Mouse (Mus musculus) forebrain, embryonic 12.5 days (tissue): Measurements from ENCODE around the gene Chn2. TPM values are rescaled to one million over a fixed set of nuclear protein-coding genes. Genes with fewer than 3 reads are reported as not detected.
A peak's percentile ranks its signal among the peaks of the same experiment; 100 is the strongest.

Source experiments
- ATAC-seq: fragments of 200-750 bp; cut with Nextera tagmentation; 2 replicates; pipeline ENCODE4 v1.8.0; 2017; ENCODE audit warnings: moderate TSS enrichment; ENCODE audit not compliant: low FRiP score
- H3K27ac ChIP-seq: fragments of 300-500 bp; sonication (generic); 2 replicates; pipeline ENCODE4 v1.5.1; 2016; ENCODE audit warnings: mild to moderate bottlenecking
- H3K27me3 ChIP-seq: fragments of 300-500 bp; sonication (generic); 2 replicates; pipeline ENCODE4 v1.6.1; 2016; ENCODE audit warnings: mild to moderate bottlenecking
- H3K36me3 ChIP-seq: fragments of 300-500 bp; sonication (generic); replicated peaks from 2 replicates; pipeline ENCODE4 v1.6.1; 2016; ENCODE audit warnings: mild to moderate bottlenecking
- H3K4me1 ChIP-seq: fragments of 300-500 bp; sonication (generic); 2 replicates; pipeline ENCODE4 v1.6.1; 2016
- H3K4me2 ChIP-seq: fragments of 300-500 bp; sonication (generic); 2 replicates; pipeline ENCODE4 v1.6.1; 2016; ENCODE audit warnings: mild to moderate bottlenecking, moderate library complexity
- H3K4me3 ChIP-seq: fragments of 300-500 bp; sonication (generic); replicated peaks from 2 replicates; pipeline ENCODE4 v1.5.1; 2016; ENCODE audit warnings: mild to moderate bottlenecking
- H3K9ac ChIP-seq: fragments of 300-500 bp; sonication (generic); 2 replicates; pipeline ENCODE4 v1.6.1; 2016; ENCODE audit warnings: mild to moderate bottlenecking
- H3K9me3 ChIP-seq: fragments of 300-500 bp; sonication (generic); 2 replicates; pipeline ENCODE4 v1.6.1; 2016
- WGBS: fragments of 180-500 bp; shearing (Covaris S2); methylation state at CpG from one replicate; pipeline ENCODE4 v1.1.7; 2016; 5-methylcytosine and 5-hydroxymethylcytosine counted together
- polyA plus RNA-seq: library from polyadenylated mRNA; unstranded; fragments of >200 nt; fragmentation: Nextera tagmentation; extraction: Ambion mirVana; gene quantifications from 2 replicates; pipeline ENCODE4 v1.2.1, GENCODE M21; 2016

Gene Chn2
- polyA plus RNA-seq, 1 experiment from 2014 or later: 29.8 TPM

GRCm38 (mm10) chr6:54215636-54216035 lies 176.3 kb downstream of the Chn2 start:
- Histone ChIP-seq H3K27me3 (0 out of 2 replicates have a peak, but pooled peaks cover 3% of the 10 kb centered on the region), H3K4me2 (no peak overlapping the region), H3K4me3 (no peak overlapping the region), H3K36me3 (peaks cover 6% of the 10 kb centered on the region), H3K9me3 (no peaks in the 10 kb centered on the region), H3K9ac (no peak overlapping the region), H3K4me1 (peaks cover 10% of the 10 kb centered on the region), H3K27ac (no peak overlapping the region)
- 87% methylated on average over 8 of the region's 8 CpGs for WGBS
- no peak for ATAC-seq

- peaks cover 3% of the 10 kb centered on the region; the same call in 1 of the 2 replicates for H3K4me1 ChIP-seq
- no peak overlapping the region for H3K27ac ChIP-seq
- H3K9ac ChIP-seq: no peak overlapping the region
- WGBS: 87% methylated on average over 5 of the region's 5 CpGs
- H3K36me3 ChIP-seq: peaks cover 7% of the 10 kb centered on the region
- H3K27me3 ChIP-seq: 0 out of 2 replicates have a peak, but pooled peaks cover 3% of the 10 kb centered on the region
- no peak overlapping the region for H3K4me3 ChIP-seq
- no peaks in the 10 kb centered on the region for H3K9me3 ChIP-seq
- ATAC-seq: no peak
- H3K4me2 ChIP-seq: no peak overlapping the region
Observed at GRCm38 (mm10) chr6:54216512-54216911, 177.2 kb downstream of the Chn2 start.

GRCm38 (mm10) chr6:54220124-54220523 lies 180.8 kb downstream of the Chn2 start:
- 93% methylated on average over 14 of the region's 14 CpGs for WGBS
- no peak overlapping the region for H3K9ac ChIP-seq
- peaks cover 9% of the 10 kb centered on the region for H3K4me1 ChIP-seq
- H3K36me3 ChIP-seq: peaks cover 7% of the 10 kb centered on the region
- H3K4me2 ChIP-seq: no peak overlapping the region
- no peak overlapping the region for H3K27ac ChIP-seq
- no peaks in the 10 kb centered on the region for H3K9me3 ChIP-seq
- no peak for ATAC-seq
- no peak overlapping the region for H3K4me3 ChIP-seq
- peaks cover 4% of the 10 kb centered on the region; the same call in 1 of the 2 replicates for H3K27me3 ChIP-seq

- Histone ChIP-seq H3K4me2 (no peak overlapping the region), H3K4me3 (no peak overlapping the region), H3K4me1 (peaks cover 16% of the 10 kb centered on the region), H3K9me3 (no peaks in the 10 kb centered on the region), H3K27me3 (peaks cover 16% of the 10 kb centered on the region), H3K27ac (no peak overlapping the region), H3K36me3 (peaks cover 7% of the 10 kb centered on the region), H3K9ac (no peak overlapping the region)
- 91% methylated on average over 4 of the region's 4 CpGs for WGBS
- ATAC-seq: no peak
Observed at GRCm38 (mm10) chr6:54223529-54223928, 184.2 kb downstream of the Chn2 start.

- ATAC-seq: no peak
- no peak overlapping the region for H3K27ac ChIP-seq
- 55% methylated on average over 11 of the region's 11 CpGs for WGBS
- H3K4me1 ChIP-seq: peaks cover 20% of the 10 kb centered on the region
- no peak overlapping the region for H3K9ac ChIP-seq
- H3K36me3 ChIP-seq: peaks cover 7% of the 10 kb centered on the region
- H3K4me3 ChIP-seq: no peak overlapping the region
- H3K27me3 ChIP-seq: peaks cover 16% of the 10 kb centered on the region
- H3K4me2 ChIP-seq: no peak overlapping the region
- H3K9me3 ChIP-seq: no peaks in the 10 kb centered on the region
Observed at GRCm38 (mm10) chr6:54224325-54224724, 185.0 kb downstream of the Chn2 start.

- WGBS: 48% methylated on average over 4 of the region's 4 CpGs
- H3K36me3 ChIP-seq: peaks cover 4% of the 10 kb centered on the region
- H3K9ac ChIP-seq: no peak overlapping the region
- no peak overlapping the region for H3K27ac ChIP-seq
- peaks cover 20% of the 10 kb centered on the region for H3K4me1 ChIP-seq
- H3K9me3 ChIP-seq: no peaks in the 10 kb centered on the region
- no peak overlapping the region for H3K4me3 ChIP-seq
- no peak overlapping the region for H3K4me2 ChIP-seq
- no peak for ATAC-seq
- H3K27me3 ChIP-seq: peaks cover 21% of the 10 kb centered on the region
Observed at GRCm38 (mm10) chr6:54225327-54225726, 186.0 kb downstream of the Chn2 start.

- no peak overlapping the region for H3K4me3 ChIP-seq
- no peak overlapping the region for H3K9ac ChIP-seq
- no peaks in the 10 kb centered on the region for H3K36me3 ChIP-seq
- H3K4me2 ChIP-seq: no peak overlapping the region
- no peak overlapping the region for H3K27ac ChIP-seq
- no peaks in the 10 kb centered on the region for H3K9me3 ChIP-seq
- 92% methylated on average over 3 of the region's 3 CpGs for WGBS
- peaks cover 20% of the 10 kb centered on the region for H3K4me1 ChIP-seq
- H3K27me3 ChIP-seq: peaks cover 21% of the 10 kb centered on the region
- ATAC-seq: no peak
Observed at GRCm38 (mm10) chr6:54227061-54227460, 187.7 kb downstream of the Chn2 start.

- H3K27ac ChIP-seq: no peak overlapping the region
- no peak overlapping the region for H3K9ac ChIP-seq
- no peak overlapping the region for H3K4me2 ChIP-seq
- no peaks in the 10 kb centered on the region for H3K9me3 ChIP-seq
- WGBS: 57% methylated on average over 9 of the region's 9 CpGs
- no peak overlapping the region for H3K4me3 ChIP-seq
- peaks cover 21% of the 10 kb centered on the region for H3K27me3 ChIP-seq
- no peak for ATAC-seq
- peaks cover 20% of the 10 kb centered on the region for H3K4me1 ChIP-seq
- no peaks in the 10 kb centered on the region for H3K36me3 ChIP-seq
Observed at GRCm38 (mm10) chr6:54228421-54228820, 189.1 kb downstream of the Chn2 start.

GRCm38 (mm10) chr6:54228874-54229273 lies 189.5 kb downstream of the Chn2 start:
- Histone ChIP-seq H3K27ac (no peak overlapping the region), H3K36me3 (no peaks in the 10 kb centered on the region), H3K4me2 (no peak overlapping the region), H3K9me3 (no peaks in the 10 kb centered on the region), H3K27me3 (peaks cover 21% of the 10 kb centered on the region), H3K4me3 (no peak overlapping the region), H3K9ac (no peak overlapping the region), H3K4me1 (peaks cover 20% of the 10 kb centered on the region)
- ATAC-seq: peak; percentile 41; the same call in 1 of the 2 replicates
- 6% methylated on average over 2 of the region's 2 CpGs for WGBS

GRCm38 (mm10) chr6:54231769-54232558 lies 192.6 kb downstream of the Chn2 start:
- Histone ChIP-seq H3K9me3 (no peaks in the 10 kb centered on the region), H3K4me3 (no peak overlapping the region), H3K4me2 (no peak overlapping the region), H3K27me3 (peaks cover 15% of the 10 kb centered on the region), H3K27ac (no peak overlapping the region), H3K4me1 (peaks cover 8% of the 10 kb centered on the region; the same call in 1 of the 2 replicates), H3K9ac (no peak overlapping the region), H3K36me3 (no peaks in the 10 kb centered on the region)
- WGBS: 78% methylated on average over 13 of the region's 13 CpGs
- no peak for ATAC-seq

GRCm38 (mm10) chr6:54236441-54236840 lies 197.1 kb downstream of the Chn2 start:
- WGBS: 91% methylated on average over 9 of the region's 9 CpGs
- Histone ChIP-seq H3K27me3 (peaks cover 3% of the 10 kb centered on the region; the same call in 1 of the 2 replicates), H3K27ac (no peak overlapping the region), H3K4me1 (no peaks in the 10 kb centered on the region), H3K4me3 (no peak overlapping the region), H3K9ac (no peak overlapping the region), H3K4me2 (no peak overlapping the region), H3K36me3 (peaks cover 5% of the 10 kb centered on the region; the same call in 1 of the 2 replicates), H3K9me3 (peaks cover 11% of the 10 kb centered on the region)
- no peak for ATAC-seq

GRCm38 (mm10) chr6:54241761-54242160 lies 202.4 kb downstream of the Chn2 start:
- no peak for ATAC-seq
- 82% methylated on average over 5 of the region's 5 CpGs for WGBS
- no peak overlapping the region for H3K4me3 ChIP-seq

GRCm38 (mm10) chr6:54242286-54242685 lies 202.9 kb downstream of the Chn2 start:
- Histone ChIP-seq H3K36me3 (peaks cover 5% of the 10 kb centered on the region; the same call in 1 of the 2 replicates), H3K4me1 (no peaks in the 10 kb centered on the region), H3K27me3 (no peaks in the 10 kb centered on the region), H3K4me2 (no peak overlapping the region), H3K4me3 (no peak overlapping the region), H3K27ac (no peak overlapping the region), H3K9ac (no peak overlapping the region), H3K9me3 (peaks cover 11% of the 10 kb centered on the region)
- no peak for ATAC-seq
- WGBS: 76% methylated on average over 9 of the region's 9 CpGs

More at GRCm38 (mm10) chr6:54241761-54242160, 202.4 kb downstream of the Chn2 start:
- peaks cover 3% of the 10 kb centered on the region; the same call in 1 of the 2 replicates for H3K27me3 ChIP-seq
- no peaks in the 10 kb centered on the region for H3K4me1 ChIP-seq
- no peak overlapping the region for H3K27ac ChIP-seq
- H3K36me3 ChIP-seq: peaks cover 5% of the 10 kb centered on the region; the same call in 1 of the 2 replicates
- H3K9ac ChIP-seq: no peak overlapping the region
- no peak overlapping the region for H3K4me2 ChIP-seq
- H3K9me3 ChIP-seq: peaks cover 11% of the 10 kb centered on the region
